Mouse (Mus musculus) liver, embryonic 14.5 days (tissue): ENCODE results near the gene Nup107.

Experiments
- CTCF ChIP-seq: IDR thresholded peaks from 2 replicates; pipeline ENCODE4 v1.5.1; 2016; ENCODE audit warnings: antibody characterized with exemption, low read depth, control low read depth
- EP300 ChIP-seq: IDR thresholded peaks from 2 replicates; pipeline ENCODE4 v1.6.1; 2016; ENCODE audit warnings: antibody characterized with exemption, low read depth

- TF ChIP-seq CTCF (no peak), EP300 (no peak)
Observed at GRCm38 (mm10) chr10:117755086-117755798, 37.3 kb downstream of the Nup107 start.
